Mouse (Mus musculus): Measurements from ENCODE around the gene Dop1b.

GRCm38 (mm10) chr16:93818691-93819324 lies 107.1 kb downstream of the Dop1b start:
- no peak for TF ChIP-seq CEBPB (IDR thresholded peaks at IDR 0.05; ENCODE audit: insufficient read depth, poor library complexity, severe bottlenecking)
- TF ChIP-seq POLR2A (IDR thresholded peaks at IDR 0.05; ENCODE audit: insufficient read length, low read depth): no peak
- TF ChIP-seq MAX (IDR thresholded peaks at IDR 0.05; ENCODE audit: low read depth): no peak

All from myocyte (in vitro differentiated cells).